Mouse (Mus musculus): ENCODE measurements around the gene Madd. TPM values are rescaled to one million over a fixed set of nuclear protein-coding genes. Genes with fewer than 3 reads are reported as not detected.

The Madd gene
- 132 TPM for polyA plus RNA-seq (2017; shearing (Covaris generic))

DNA sequence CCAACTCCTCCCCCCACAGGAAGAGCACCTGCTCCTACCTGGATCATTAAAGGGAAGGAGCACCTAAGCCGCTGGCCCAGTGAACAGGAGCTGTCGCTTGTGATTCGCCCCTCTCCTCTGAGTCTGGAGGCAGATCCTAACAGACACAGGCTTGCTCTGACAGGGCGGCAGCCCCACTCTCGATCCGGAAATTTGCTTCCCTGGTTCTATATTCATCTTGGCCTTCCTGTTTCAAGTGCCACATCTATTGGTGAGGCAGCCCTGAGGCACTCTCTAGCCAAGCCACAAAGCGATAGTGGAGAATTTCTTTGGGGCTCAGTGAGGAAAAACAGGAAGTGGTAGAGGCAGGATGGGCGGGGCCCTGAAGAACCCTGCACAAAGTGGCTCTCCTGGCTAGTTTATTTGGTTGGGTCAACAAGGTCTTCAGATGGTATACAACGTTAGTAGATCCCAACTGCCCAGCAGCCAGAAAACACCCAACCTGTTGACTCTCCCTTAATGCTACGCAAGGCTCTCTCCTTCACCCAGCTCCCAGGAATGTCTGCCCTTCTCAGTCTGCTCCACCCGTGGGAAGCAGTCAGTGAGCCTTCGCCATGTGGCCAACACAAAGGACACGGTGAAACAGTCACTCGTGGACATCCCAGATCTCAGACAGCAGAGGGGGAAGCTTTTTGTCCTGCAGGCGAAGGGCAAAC is at the start of gene Madd:
Gene Madd (minus strand): TSS at position 127 of the 695 bp plus-strand sequence.

DNA sequence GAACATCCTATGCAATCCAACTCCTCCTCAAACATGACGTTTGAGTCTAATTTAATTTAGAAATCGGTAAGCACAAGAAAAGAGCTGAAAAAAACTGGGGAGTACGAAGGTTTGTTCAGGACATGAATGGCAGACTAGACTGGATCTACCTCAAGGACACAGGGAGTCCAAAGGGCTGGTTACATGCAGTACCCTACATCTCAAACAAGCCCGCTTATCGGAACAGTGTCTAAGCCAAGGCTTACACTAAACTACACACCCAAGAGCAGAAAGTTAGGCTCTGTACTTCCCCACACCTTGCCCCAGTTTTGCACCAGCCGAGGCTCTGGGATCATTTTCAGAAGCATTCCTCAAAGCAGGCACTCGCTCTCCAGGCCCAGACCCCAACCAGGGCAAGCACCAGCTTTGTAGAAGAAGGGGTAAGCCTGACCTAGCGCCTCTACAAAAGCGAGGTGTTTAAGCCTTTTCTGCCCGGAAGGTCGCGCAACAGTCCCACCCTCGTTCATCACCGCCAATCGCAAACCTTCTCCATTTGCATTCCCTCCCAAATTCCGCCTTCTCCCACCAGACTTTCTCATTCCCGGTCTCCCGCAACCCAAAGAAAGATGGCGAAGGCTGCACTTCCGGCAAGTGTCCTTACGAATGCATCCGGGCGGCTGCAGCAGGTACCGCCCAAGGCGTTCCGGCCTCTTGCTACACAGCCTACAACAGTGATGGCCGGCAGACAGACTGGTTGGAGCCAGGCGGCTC is 18.8 kb upstream of the Madd start, which contains the start of the genes Nr1h3 and Acp2:
Gene Nr1h3 (minus strand): TSS at position 613 of the 750 bp plus-strand sequence.
Gene Acp2 (plus strand): TSS at position 664 of the 750 bp plus-strand sequence.

DNA sequence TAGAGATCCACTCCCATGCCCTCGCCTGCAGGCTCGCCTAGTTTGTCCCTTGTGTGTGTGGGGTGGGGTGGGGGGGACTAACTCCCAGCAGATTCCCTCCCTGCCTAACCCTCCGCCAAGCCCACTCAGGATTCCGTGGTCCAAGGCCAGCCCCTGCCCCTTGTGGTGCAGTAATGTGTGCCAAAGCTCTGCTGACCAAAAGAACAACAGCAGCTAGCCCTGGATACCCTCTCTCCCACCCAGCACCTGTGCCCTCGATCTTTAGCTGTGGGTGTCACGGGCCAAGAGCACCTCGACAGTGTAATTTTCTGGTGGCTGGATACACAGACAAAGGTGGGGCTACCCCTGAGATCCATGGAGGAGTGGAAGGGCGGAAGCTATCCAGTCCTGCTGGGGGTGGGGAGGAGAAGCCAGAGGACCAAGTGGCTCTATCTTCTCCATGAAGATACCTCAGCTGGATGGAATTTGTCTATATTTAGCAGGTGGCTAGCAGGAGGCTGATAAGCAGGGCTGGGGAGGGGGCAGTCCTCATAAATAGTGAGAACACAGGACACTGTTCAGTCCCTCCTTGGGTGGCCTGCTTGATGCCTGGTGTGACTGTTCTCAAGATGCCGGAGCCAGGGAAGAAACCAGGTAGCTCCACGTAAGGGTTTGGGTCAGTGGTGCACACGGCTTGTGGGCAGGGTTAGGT is 65.9 kb downstream of the Madd start, which contains the start of gene Mybpc3:
Gene Mybpc3 (plus strand): TSS at position 560 of the 691 bp plus-strand sequence.

Other genes starting within 250 kb of the Madd start
- 48.3 TPM for gene Celf1, start 243.5 kb downstream of the Madd start, polyA plus RNA-seq (2017; shearing (Covaris generic))
- gene Rapsn, start 148.2 kb downstream of the Madd start, polyA plus RNA-seq (2017; shearing (Covaris generic)): 6.2 TPM
- 282 TPM for gene Psmc3, start 129.8 kb downstream of the Madd start, polyA plus RNA-seq (2017; shearing (Covaris generic))
- 36.3 TPM for gene Slc39a13, start 113.4 kb downstream of the Madd start, polyA plus RNA-seq (2017; shearing (Covaris generic))
- gene Spi1, start 101.4 kb downstream of the Madd start, polyA plus RNA-seq (2017; shearing (Covaris generic)): 1.2 TPM
- not detected for gene Mybpc3, start 65.7 kb downstream of the Madd start, polyA plus RNA-seq (2017; shearing (Covaris generic))
- 1.9 TPM for gene Nr1h3, start 19.0 kb upstream of the Madd start, polyA plus RNA-seq (2017; shearing (Covaris generic))
- gene Acp2, start 19.0 kb upstream of the Madd start, polyA plus RNA-seq (2017; shearing (Covaris generic)): 21.2 TPM
- gene Ddb2, start 53.1 kb upstream of the Madd start, polyA plus RNA-seq (2017; shearing (Covaris generic)): 88.7 TPM
- gene Pacsin3, start 72.1 kb upstream of the Madd start, polyA plus RNA-seq (2017; shearing (Covaris generic)): 0.46 TPM
- 127 TPM for gene Arfgap2, start 81.1 kb upstream of the Madd start, polyA plus RNA-seq (2017; shearing (Covaris generic))

Data from activated CD4-positive, CD25-positive, alpha-beta regulatory T cell, adult 9 weeks (primary cell).